Comparison of ENCODE assay signal across 8 mouse cellular contexts in genomic region chr7:16012576-16013263, GRCm38 (mm10). TPM values are rescaled to one million over a fixed set of nuclear protein-coding genes. Genes with fewer than 3 reads are reported as not detected.
DNase-seq lines count a peak whose midpoint lies in the region; ATAC-seq lines count a peak whose summit lies in the region.

No protein-coding gene starts in this region.

- DNase-seq in cerebellum, postnatal 10 days: peak; percentile 46 to 62
- peak; percentile 36 to 69 for DNase-seq in spleen, postnatal 10 days (ENCODE audit: low spot score in 2 of 2)
- DNase-seq in spleen, postnatal 36 days (ENCODE audit: low spot score in 2 of 2): no peak
- DNase-seq in ovary, adult 18-20 months (ENCODE audit: low spot score): no peak
- DNase-seq in left cerebral cortex, adult 9 months (ENCODE audit: low spot score in 2 of 2): no peak

- no peak for ATAC-seq in cerebellum, adult (ENCODE audit: insufficient number of reproducible peaks, low FRiP score, low TSS enrichment)
- ATAC-seq in hematopoietic stem cell, adult 5-6 weeks (replicated peaks in 1 of 2; ENCODE audit: insufficient read depth in 1 of 2, low FRiP score in 2 of 2, low TSS enrichment in 1 of 2, low read depth in 1 of 2, poor library complexity in 2 of 2, severe bottlenecking in 2 of 2): peak; percentile 38 to 53; a peak in 2 of 4 replicates
- peak; percentile 67 for ATAC-seq in megakaryocyte progenitor cell, adult 5-6 weeks (replicated peaks; ENCODE audit: poor library complexity)

RNA-seq across cellular contexts. Expression of gene Bicra, which starts 35.0 kb away (rescaled TPM):
- total RNA-seq in hematopoietic stem cell, adult 5-6 weeks (2017): 1.0 and 1.2 TPM in 2 replicates
- total RNA-seq in megakaryocyte progenitor cell, adult 5-6 weeks (2015): 14.7 and 14.9 TPM in 2 replicates
- total RNA-seq in megakaryocyte progenitor cell, adult 5-6 weeks (2017): 1.1 and 3.4 TPM in 2 replicates

RNA-seq across cellular contexts. Expression of gene Ehd2, which starts 45.4 kb away (rescaled TPM):
- 0.15 and 0.56 TPM in 2 replicates for total RNA-seq in hematopoietic stem cell, adult 5-6 weeks (2017)
- total RNA-seq in megakaryocyte progenitor cell, adult 5-6 weeks (2015): 0.07 and 0.27 TPM in 2 replicates
- total RNA-seq in megakaryocyte progenitor cell, adult 5-6 weeks (2017): 0.21 and 0.24 TPM in 2 replicates

RNA-seq across cellular contexts. Expression of gene Zfp541, which starts 48.9 kb away (rescaled TPM):
- total RNA-seq in hematopoietic stem cell, adult 5-6 weeks (2017): not detected in 2 replicates
- total RNA-seq in megakaryocyte progenitor cell, adult 5-6 weeks (2015): 0.15 TPM in 1 of 2 replicates, not detected in the other
- total RNA-seq in megakaryocyte progenitor cell, adult 5-6 weeks (2017): 0.04 TPM in 1 of 2 replicates, not detected in the other

Comparison
In these comparisons a context has a peak if more than half of its experiments do, and no peak if none do; other contexts are left out.
1. DNase-seq: peak in cerebellum, postnatal 10 days (2 of 2) and spleen, postnatal 10 days (2 of 2); none in spleen, postnatal 36 days (0 of 2), ovary, adult 18-20 months (single experiment) and left cerebral cortex, adult 9 months (0 of 2).